8 mouse cellular contexts compared by ENCODE assay signal in the genomic region with DNA sequence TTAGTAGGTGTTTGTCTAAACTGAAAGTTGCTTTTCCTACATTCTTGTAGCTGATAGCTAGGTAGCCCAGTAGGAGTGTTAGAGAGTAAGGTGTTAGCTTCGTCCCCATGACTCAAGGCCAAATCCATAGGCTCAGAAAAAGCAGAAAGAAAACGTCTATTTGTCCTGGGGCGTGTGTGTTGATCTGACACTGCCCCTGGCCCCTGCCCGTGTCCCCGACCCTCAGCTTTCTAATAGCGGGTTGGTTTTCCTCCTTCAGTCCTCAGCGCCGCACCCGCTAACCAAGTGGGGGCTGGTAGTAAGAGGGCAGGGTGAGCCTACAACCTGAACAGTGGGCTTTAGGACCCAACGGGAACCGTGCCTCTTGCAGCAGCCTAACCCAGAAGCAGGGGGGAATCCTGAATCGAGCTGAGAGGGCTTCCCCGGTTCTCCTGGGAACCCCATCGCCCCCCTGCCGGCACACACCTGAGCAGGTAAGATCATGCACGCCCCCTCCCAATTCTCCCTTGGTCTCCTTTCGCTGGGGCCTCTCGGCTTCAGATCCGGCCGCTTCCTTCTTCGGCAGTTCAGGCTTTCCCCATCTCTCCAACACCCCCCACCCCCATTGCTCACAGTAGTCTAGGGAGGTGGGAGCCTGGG. TPM values are rescaled to one million over a fixed set of nuclear protein-coding genes. Genes with fewer than 3 reads are reported as not detected.
DNase-seq lines count a peak whose midpoint lies in the region; ATAC-seq and TF ChIP-seq lines count a peak whose summit lies in the region.

A gene (plus strand): TSS at position 381 of the 639 bp plus-strand sequence.

- DNase-seq in lung, postnatal 36 days: no peak
- no peak for DNase-seq in gastrocnemius, postnatal 14 days
- DNase-seq in kidney, postnatal 0 days (ENCODE audit: low spot score): no peak
- no peak for DNase-seq in adipocyte (ENCODE audit: low spot score)
- no peak for DNase-seq in right cerebral cortex, postnatal 36 days (ENCODE audit: low spot score in 2 of 2)

- intact Hi-C loops in gastrocnemius, postnatal 14 days (cut with DNase I; ENCODE audit: low total_unique reads): loop anchor here (2.0 kb wide), 1 partner anchor 43 kb away; no protein-coding TSS in a partner anchor

- TF ChIP-seq POLR2A in bone marrow macrophage, adult 2 months (IDR thresholded peaks at IDR 0.05; ENCODE audit: borderline replicate concordance, low read depth, low read length): no peak

- TF ChIP-seq CTCF in bone marrow macrophage, adult 2 months (IDR thresholded peaks at IDR 0.05; ENCODE audit: low read depth, low read length): no peak
- TF ChIP-seq CTCF in kidney, postnatal 0 days (IDR thresholded peaks at IDR 0.05; ENCODE audit: low read depth): no peak

- H3K4me3 ChIP-seq in lung, embryonic 15.5 days: peak within 1 kb of the TSS; percentile 55
- H3K4me3 ChIP-seq in bone marrow macrophage, adult 2 months (ENCODE audit: insufficient read depth, low read length): no peak within 1 kb of the TSS
- H3K4me3 ChIP-seq in kidney, postnatal 0 days (replicated peaks; ENCODE audit: low read depth, low read length): peak within 1 kb of the TSS; percentile 57
- peak within 1 kb of the TSS; percentile 86 for H3K4me3 ChIP-seq in megakaryocyte, embryonic 14.5 days (replicated peaks)

- H3K27ac ChIP-seq in lung, embryonic 15.5 days: peak within 1 kb of the TSS; percentile 95
- H3K27ac ChIP-seq in bone marrow macrophage, adult 2 months (ENCODE audit: insufficient read depth, low read depth, low read length): no peak within 1 kb of the TSS
- peak within 1 kb of the TSS; percentile 86 for H3K27ac ChIP-seq in kidney, postnatal 0 days

- H3K4me1 ChIP-seq in lung, embryonic 15.5 days: peaks cover 99% of the 10 kb centered on the region
- peaks cover 29% of the 10 kb centered on the region for H3K4me1 ChIP-seq in bone marrow macrophage, adult 2 months (ENCODE audit: control insufficient read depth, insufficient read depth, low read length)
- H3K4me1 ChIP-seq in kidney, postnatal 0 days (replicated peaks; ENCODE audit: insufficient read depth, low read length): peaks cover 73% of the 10 kb centered on the region
- peaks cover 62% of the 10 kb centered on the region for H3K4me1 ChIP-seq in megakaryocyte, embryonic 14.5 days

- H3K36me3 ChIP-seq in lung, embryonic 15.5 days: no peaks in the 10 kb centered on the region
- no peaks in the 10 kb centered on the region for H3K36me3 ChIP-seq in kidney, postnatal 0 days (ENCODE audit: insufficient read depth, low read length)
- peaks cover 12% of the 10 kb centered on the region for H3K36me3 ChIP-seq in megakaryocyte, embryonic 14.5 days (replicated peaks; ENCODE audit: low read length)

- peak within 1 kb of the TSS; percentile 63 for H3K4me2 ChIP-seq in lung, embryonic 15.5 days
- H3K4me2 ChIP-seq in kidney, postnatal 0 days (ENCODE audit: low read length): peak within 1 kb of the TSS; percentile 84

- 7% methylated on average over 18 of the region's 21 CpGs for WGBS in lung, embryonic 15.5 days
- 12% methylated on average over 21 of the region's 21 CpGs for WGBS in kidney, postnatal 0 days

- peak within 1 kb of the TSS; percentile 61 for H3K9ac ChIP-seq in lung, embryonic 15.5 days
- peak within 1 kb of the TSS; percentile 67 for H3K9ac ChIP-seq in kidney, postnatal 0 days (ENCODE audit: low read depth, low read length)

- H3K9me3 ChIP-seq in lung, embryonic 15.5 days: no peaks in the 10 kb centered on the region
- H3K9me3 ChIP-seq in kidney, postnatal 0 days (replicated peaks; ENCODE audit: low read length): no peaks in the 10 kb centered on the region
- no peaks in the 10 kb centered on the region for H3K9me3 ChIP-seq in megakaryocyte, embryonic 14.5 days

- H3K27me3 ChIP-seq in lung, embryonic 15.5 days: no peaks in the 10 kb centered on the region
- no peaks in the 10 kb centered on the region for H3K27me3 ChIP-seq in kidney, postnatal 0 days (ENCODE audit: insufficient read depth, low read length)
- H3K27me3 ChIP-seq in megakaryocyte, embryonic 14.5 days (replicated peaks): peaks cover 68% of the 10 kb centered on the region

- no peak for ATAC-seq in lung, embryonic 15.5 days (ENCODE audit: borderline replicate concordance, extremely low read depth, low FRiP score, low TSS enrichment)
- no peak for ATAC-seq in kidney, postnatal 0 days (replicated peaks; ENCODE audit: low FRiP score, low read depth)

RNA-seq across cellular contexts. Expression of the gene that starts here (rescaled TPM):
- polyA plus RNA-seq in lung, embryonic 15.5 days (2015; fragmentation: Nextera tagmentation; extraction: Ambion mirVana): 36.5 and 38.4 TPM in 2 replicates
- 24.0 and 25.9 TPM in 2 replicates for polyA plus RNA-seq in bone marrow macrophage, adult 2 months (2012; ENCODE audit: insufficient read depth, insufficient read length, missing spikeins)
- total RNA-seq in gastrocnemius, postnatal 14 days (2021): 10 to 100 TPM; 13.7 to 19.7 TPM
- polyA plus RNA-seq in kidney, postnatal 0 days (2015; fragmentation: Nextera tagmentation; extraction: Ambion mirVana): 25.7 and 26.3 TPM in 2 replicates
- 11.8 and 25.3 TPM in 2 replicates for polyA plus RNA-seq in megakaryocyte, embryonic 14.5 days (2012; ENCODE audit: insufficient read depth, low replicate concordance)
